Mouse (Mus musculus): Measurements from ENCODE around the gene Itgb4. TPM values are rescaled to one million over a fixed set of nuclear protein-coding genes. Genes with fewer than 3 reads are reported as not detected.

The Itgb4 gene
- polyA plus RNA-seq, 1 experiment, result 0.49 TPM

- H3K79me3 ChIP-seq (ENCODE audit: low read depth), result no peaks in the 10 kb centered on the region
- TF ChIP-seq CTCF (IDR thresholded peaks at IDR 0.05; ENCODE audit: control insufficient read depth, insufficient read depth, insufficient read length) (no peak), MAX (IDR thresholded peaks at IDR 0.05) (peak; percentile 65), USF1 (IDR thresholded peaks at IDR 0.05; ENCODE audit: low read depth) (peak; percentile 94), MYOD1 (IDR thresholded peaks at IDR 0.05; ENCODE audit: control insufficient read depth, insufficient read length, low read depth) (peak; percentile 2)
- H3K27me3 ChIP-seq (ENCODE audit: control insufficient read depth, insufficient read depth, insufficient read length), result no peaks in the 10 kb centered on the region
- H3K36me3 ChIP-seq (ENCODE audit: control insufficient read depth, insufficient read depth), result peaks cover 11% of the 10 kb centered on the region
- H3K4me3 ChIP-seq (ENCODE audit: insufficient read depth, poor library complexity, severe bottlenecking), result no peak overlapping the region
- no peaks in the 10 kb centered on the region for H3K79me2 ChIP-seq (ENCODE audit: control insufficient read depth, insufficient read depth)
- H3ac ChIP-seq (ENCODE audit: control insufficient read depth, insufficient read length, low read depth), result no peak overlapping the region
Observed at GRCm38 (mm10) chr11:115971016-115971415, 3.5 kb upstream of the Itgb4 start.

- H3K79me3 ChIP-seq (ENCODE audit: low read depth), result no peaks in the 10 kb centered on the region
- no peaks in the 10 kb centered on the region for H3K27me3 ChIP-seq (ENCODE audit: control insufficient read depth, insufficient read depth, insufficient read length)
- no peaks in the 10 kb centered on the region for H3K36me3 ChIP-seq (ENCODE audit: control insufficient read depth, insufficient read depth)
- H3K79me2 ChIP-seq (ENCODE audit: control insufficient read depth, insufficient read depth), result no peaks in the 10 kb centered on the region
- H3ac ChIP-seq (ENCODE audit: control insufficient read depth, insufficient read length, low read depth), result no peak overlapping the region
- TF ChIP-seq MYOG (IDR thresholded peaks at IDR 0.05; ENCODE audit: control insufficient read depth, extremely low read depth, insufficient read length), result no peak
- no peak for TF ChIP-seq CTCF (IDR thresholded peaks at IDR 0.05; ENCODE audit: control insufficient read depth, insufficient read depth, insufficient read length)
- TF ChIP-seq FOSL1 (IDR thresholded peaks at IDR 0.05; ENCODE audit: insufficient read depth, low read length, poor library complexity, severe bottlenecking), result no peak
- no peak for TF ChIP-seq MYOD1 (IDR thresholded peaks at IDR 0.05; ENCODE audit: control insufficient read depth, insufficient read length, low read depth)
- no peak for TF ChIP-seq CEBPB (IDR thresholded peaks at IDR 0.05; ENCODE audit: low read depth)
- no peak for TF ChIP-seq USF1 (IDR thresholded peaks at IDR 0.05; ENCODE audit: low read depth)
- no peak for TF ChIP-seq MAX (IDR thresholded peaks at IDR 0.05)
- H3K4me3 ChIP-seq (ENCODE audit: insufficient read depth, poor library complexity, severe bottlenecking), result no peak overlapping the region
Observed at GRCm38 (mm10) chr11:115975083-115975420, 543 bp downstream of the Itgb4 start.

- no peak overlapping the region for H3ac ChIP-seq (ENCODE audit: control insufficient read depth, insufficient read length, low read depth)
- H3K27me3 ChIP-seq (ENCODE audit: control insufficient read depth, insufficient read depth, insufficient read length), result no peaks in the 10 kb centered on the region
- no peak overlapping the region for H3K4me3 ChIP-seq (ENCODE audit: insufficient read depth, poor library complexity, severe bottlenecking)
- no peak for TF ChIP-seq USF1 (IDR thresholded peaks at IDR 0.05; ENCODE audit: low read depth)
- no peak for TF ChIP-seq MYOG (IDR thresholded peaks at IDR 0.05; ENCODE audit: control insufficient read depth, extremely low read depth, insufficient read length)
- no peak for TF ChIP-seq CTCF (IDR thresholded peaks at IDR 0.05; ENCODE audit: control insufficient read depth, insufficient read depth, insufficient read length)
- no peak for TF ChIP-seq FOSL1 (IDR thresholded peaks at IDR 0.05; ENCODE audit: insufficient read depth, low read length, poor library complexity, severe bottlenecking)
- TF ChIP-seq CEBPB (IDR thresholded peaks at IDR 0.05; ENCODE audit: low read depth), result no peak
- TF ChIP-seq MYOD1 (IDR thresholded peaks at IDR 0.05; ENCODE audit: control insufficient read depth, insufficient read length, low read depth), result no peak
- TF ChIP-seq MAX (IDR thresholded peaks at IDR 0.05), result no peak
- H3K36me3 ChIP-seq (ENCODE audit: control insufficient read depth, insufficient read depth), result no peaks in the 10 kb centered on the region
- no peaks in the 10 kb centered on the region for H3K79me3 ChIP-seq (ENCODE audit: low read depth)
- no peaks in the 10 kb centered on the region for H3K79me2 ChIP-seq (ENCODE audit: control insufficient read depth, insufficient read depth)
Observed at GRCm38 (mm10) chr11:115975544-115975943, 1.0 kb downstream of the Itgb4 start.

- TF ChIP-seq FOSL1 (IDR thresholded peaks at IDR 0.05; ENCODE audit: insufficient read depth, low read length, poor library complexity, severe bottlenecking) (no peak), MYOD1 (IDR thresholded peaks at IDR 0.05; ENCODE audit: control insufficient read depth, insufficient read length, low read depth) (no peak)
- no peaks in the 10 kb centered on the region for H3K27me3 ChIP-seq (ENCODE audit: control insufficient read depth, insufficient read depth, insufficient read length)
- no peaks in the 10 kb centered on the region for H3K79me3 ChIP-seq (ENCODE audit: low read depth)
- no peaks in the 10 kb centered on the region for H3K79me2 ChIP-seq (ENCODE audit: control insufficient read depth, insufficient read depth)
- no peaks in the 10 kb centered on the region for H3K36me3 ChIP-seq (ENCODE audit: control insufficient read depth, insufficient read depth)
- H3ac ChIP-seq (ENCODE audit: control insufficient read depth, insufficient read length, low read depth), result no peak overlapping the region
- no peak overlapping the region for H3K4me3 ChIP-seq (ENCODE audit: insufficient read depth, poor library complexity, severe bottlenecking)
Observed at GRCm38 (mm10) chr11:115982472-115982871, 8.0 kb downstream of the Itgb4 start.

DNA sequence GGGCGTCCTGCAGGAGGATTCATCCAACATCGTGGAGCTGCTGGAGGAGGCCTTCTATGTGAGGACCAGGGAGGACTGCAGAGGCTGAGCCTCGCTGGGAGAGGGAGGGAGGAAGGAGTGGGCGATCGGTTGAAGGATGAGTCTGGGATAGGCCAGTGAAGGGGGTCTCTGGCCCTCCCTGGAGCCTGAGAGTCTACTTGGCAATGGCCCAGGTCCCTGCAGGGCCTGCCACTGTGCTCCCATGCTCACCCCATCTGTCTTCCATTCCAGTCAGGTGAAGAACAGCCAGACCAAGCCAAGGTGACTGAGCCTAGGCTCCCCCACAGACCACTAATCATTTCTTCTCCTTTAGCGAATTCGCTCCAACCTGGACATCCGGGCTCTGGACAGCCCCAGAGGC is 8.8 kb downstream of the Itgb4 start:
- Histone ChIP-seq H3ac (ENCODE audit: control insufficient read depth, insufficient read length, low read depth) (no peak overlapping the region), H3K79me3 (ENCODE audit: low read depth) (no peaks in the 10 kb centered on the region), H3K79me2 (ENCODE audit: control insufficient read depth, insufficient read depth) (no peaks in the 10 kb centered on the region), H3K27me3 (ENCODE audit: control insufficient read depth, insufficient read depth, insufficient read length) (no peaks in the 10 kb centered on the region), H3K36me3 (ENCODE audit: control insufficient read depth, insufficient read depth) (no peaks in the 10 kb centered on the region), H3K4me3 (ENCODE audit: insufficient read depth, poor library complexity, severe bottlenecking) (no peak overlapping the region)
- TF ChIP-seq CEBPB (IDR thresholded peaks at IDR 0.05; ENCODE audit: low read depth), result no peak
- no peak for TF ChIP-seq CTCF (IDR thresholded peaks at IDR 0.05; ENCODE audit: control insufficient read depth, insufficient read depth, insufficient read length)
- no peak for TF ChIP-seq MYOD1 (IDR thresholded peaks at IDR 0.05; ENCODE audit: control insufficient read depth, insufficient read length, low read depth)
- no peak for TF ChIP-seq MAX (IDR thresholded peaks at IDR 0.05)
- no peak for TF ChIP-seq FOSL1 (IDR thresholded peaks at IDR 0.05; ENCODE audit: insufficient read depth, low read length, poor library complexity, severe bottlenecking)
- no peak for TF ChIP-seq MYOG (IDR thresholded peaks at IDR 0.05; ENCODE audit: control insufficient read depth, extremely low read depth, insufficient read length)

DNA sequence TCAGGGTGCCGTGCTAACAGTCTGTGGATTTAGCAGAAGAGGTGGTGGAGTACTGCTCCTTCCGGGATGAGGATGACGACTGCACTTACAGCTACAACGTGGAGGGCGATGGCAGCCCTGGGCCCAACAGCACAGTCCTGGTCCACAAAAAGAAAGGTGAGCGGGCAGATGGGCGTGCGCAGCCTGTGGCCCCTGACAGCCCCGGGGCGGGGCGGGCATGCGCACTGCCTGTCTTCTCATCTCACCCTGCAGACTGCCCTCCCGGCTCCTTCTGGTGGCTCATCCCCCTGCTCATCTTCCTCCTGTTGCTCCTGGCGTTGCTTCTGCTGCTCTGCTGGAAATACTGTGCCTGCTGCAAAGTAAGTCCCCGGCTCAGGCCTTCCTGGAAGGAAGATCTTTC is 15.2 kb downstream of the Itgb4 start:
- no peaks in the 10 kb centered on the region for H3K79me3 ChIP-seq (ENCODE audit: low read depth)
- no peaks in the 10 kb centered on the region for H3K27me3 ChIP-seq (ENCODE audit: control insufficient read depth, insufficient read depth, insufficient read length)
- H3K4me3 ChIP-seq (ENCODE audit: insufficient read depth, poor library complexity, severe bottlenecking), result no peak overlapping the region
- TF ChIP-seq MYOD1 (IDR thresholded peaks at IDR 0.05; ENCODE audit: control insufficient read depth, insufficient read length, low read depth) (no peak), MAX (IDR thresholded peaks at IDR 0.05) (no peak), USF1 (IDR thresholded peaks at IDR 0.05; ENCODE audit: low read depth) (no peak), FOSL1 (IDR thresholded peaks at IDR 0.05; ENCODE audit: insufficient read depth, low read length, poor library complexity, severe bottlenecking) (no peak), MYOG (IDR thresholded peaks at IDR 0.05; ENCODE audit: control insufficient read depth, extremely low read depth, insufficient read length) (no peak), CEBPB (IDR thresholded peaks at IDR 0.05; ENCODE audit: low read depth) (no peak), CTCF (IDR thresholded peaks at IDR 0.05; ENCODE audit: control insufficient read depth, insufficient read depth, insufficient read length) (no peak)
- no peaks in the 10 kb centered on the region for H3K79me2 ChIP-seq (ENCODE audit: control insufficient read depth, insufficient read depth)
- no peaks in the 10 kb centered on the region for H3K36me3 ChIP-seq (ENCODE audit: control insufficient read depth, insufficient read depth)
- H3ac ChIP-seq (ENCODE audit: control insufficient read depth, insufficient read length, low read depth), result no peak overlapping the region
